Mouse (Mus musculus) bone marrow macrophage, adult 2 months (primary cell): ENCODE data around the gene Oxsr1.

Experiments used
- CTCF ChIP-seq: IDR thresholded peaks from 2 replicates; pipeline ENCODE4 v1.5.1; 2012; ENCODE audit warnings: low read depth, mild to moderate bottlenecking, low read length, moderate library complexity
- POLR2A ChIP-seq: IDR thresholded peaks from 2 replicates; pipeline ENCODE4 v1.6.1; 2012; ENCODE audit warnings: mild to moderate bottlenecking, low read depth, low read length, borderline replicate concordance

GRCm38 (mm10) chr9:119353926-119354325 is 31.7 kb upstream of the Oxsr1 start:
- TF ChIP-seq CTCF (no peak), POLR2A (no peak)
